Comparison of ENCODE assay signal across 28 mouse cellular contexts in genomic region chr7:132703515-132704309, GRCm38 (mm10).
DNase-seq lines count a peak whose midpoint lies in the region; ATAC-seq and TF ChIP-seq lines count a peak whose summit lies in the region.
"Had no signal": no experiment of that assay in that cellular context is flagged by ENCODE, and none has a peak within 500 bp of the region (broad histone marks: within the 10 kb centered on the region; RNA-seq: fewer than 3 reads in every experiment).

No protein-coding gene starts in this region.

- no peaks in the 10 kb centered on the region for H3K36me3 ChIP-seq in kidney, adult 2 months (ENCODE audit: control insufficient read depth, insufficient read depth, low read length)
- no peaks in the 10 kb centered on the region for H3K36me3 ChIP-seq in stomach, postnatal 0 days (ENCODE audit: control insufficient read depth, insufficient read depth, low read length)
- no peaks in the 10 kb centered on the region for H3K36me3 ChIP-seq in hindbrain, embryonic 16.5 days (ENCODE audit: control insufficient read depth, insufficient read depth, low read length)
- H3K36me3 ChIP-seq: forebrain, embryonic 15.5 days; neural tube, embryonic 12.5 days had no signal

- peak overlapping the region; percentile 63 for H3K27ac ChIP-seq in gastrocnemius, adult 2 months
- H3K27ac ChIP-seq in kidney, adult 2 months (ENCODE audit: insufficient read depth, low read depth, low read length) = no peak overlapping the region
- H3K27ac ChIP-seq in brown adipose tissue, adult 24 weeks (replicated peaks; ENCODE audit: low read depth, low read length) = peak overlapping the region; percentile 80
- H3K27ac ChIP-seq in stomach, postnatal 0 days (replicated peaks) = 0 out of 2 replicates have a peak overlapping the region, but pooled peaks have one; percentile 35
- no peak overlapping the region for H3K27ac ChIP-seq in hindbrain, embryonic 16.5 days (ENCODE audit: low read depth, low read length)
- H3K27ac ChIP-seq: forebrain, embryonic 15.5 days; hindbrain, embryonic 14.5 days; limb, embryonic 15.5 days; liver, embryonic 14.5 days; neural tube, embryonic 12.5 days had no signal

- TF ChIP-seq EP300 in stomach, postnatal 0 days (optimal IDR thresholded peaks at IDR 0.05) = no peak

- no peak overlapping the region for H3K9ac ChIP-seq in stomach, postnatal 0 days (ENCODE audit: low read length)
- no peak overlapping the region for H3K9ac ChIP-seq in hindbrain, embryonic 16.5 days (ENCODE audit: low read depth, low read length)
- H3K9ac ChIP-seq: forebrain, embryonic 15.5 days; hindbrain, embryonic 14.5 days; limb, embryonic 15.5 days; liver, embryonic 14.5 days; lung, embryonic 14.5 days; neural tube, embryonic 12.5 days had no signal

- no peaks in the 10 kb centered on the region for H3K9me3 ChIP-seq in stomach, postnatal 0 days (ENCODE audit: control insufficient read depth, low read length)
- H3K9me3 ChIP-seq in hindbrain, embryonic 16.5 days (ENCODE audit: control insufficient read depth, low read length) = no peaks in the 10 kb centered on the region
- H3K9me3 ChIP-seq: forebrain, embryonic 15.5 days; limb, embryonic 15.5 days; neural tube, embryonic 12.5 days had no signal

- TF ChIP-seq CTCF in gastrocnemius, adult 2 months (IDR thresholded peaks at IDR 0.05) = no peak
- TF ChIP-seq CTCF in kidney, adult 2 months (conservative IDR thresholded peaks at IDR 0.05; ENCODE audit: insufficient read depth, insufficient read length, low read depth, low read length) = no peak
- TF ChIP-seq CTCF in stomach, postnatal 0 days (IDR thresholded peaks at IDR 0.05; ENCODE audit: low read depth) = no peak

- no peak for TF ChIP-seq POLR2A in kidney, adult 2 months (IDR thresholded peaks at IDR 0.05; ENCODE audit: low read depth, low read length)

- WGBS in kidney, adult 2 months = 76% methylated on average over 9 of the region's 9 CpGs
- 72% methylated on average over 9 of the region's 9 CpGs for WGBS in stomach, postnatal 0 days
- WGBS in hindbrain, embryonic 16.5 days = 90% methylated on average over 9 of the region's 9 CpGs

- peaks cover 8% of the 10 kb centered on the region for H3K4me1 ChIP-seq in kidney, adult 2 months (ENCODE audit: control insufficient read depth, insufficient read depth, low read length)
- peaks cover 46% of the 10 kb centered on the region for H3K4me1 ChIP-seq in brown adipose tissue, adult 24 weeks (ENCODE audit: control insufficient read depth, insufficient read depth, insufficient read length, low read length)
- 0 out of 2 replicates have a peak, but pooled peaks cover 2% of the 10 kb centered on the region for H3K4me1 ChIP-seq in stomach, postnatal 0 days (replicated peaks; ENCODE audit: control insufficient read depth, insufficient read depth)
- H3K4me1 ChIP-seq in hindbrain, embryonic 16.5 days (ENCODE audit: control insufficient read depth, insufficient read depth, low read depth, low read length) = no peaks in the 10 kb centered on the region
- H3K4me1 ChIP-seq: forebrain, embryonic 15.5 days; neural tube, embryonic 12.5 days had no signal

- no peak for DNase-seq in gastrocnemius, adult 2 months
- DNase-seq in gastrocnemius, postnatal 4 days (ENCODE audit: low spot score in 2 of 2) = no peak
- DNase-seq in kidney, adult 2 months = peak; percentile 41
- DNase-seq in kidney, adult 9 months = no peak
- DNase-seq in stomach, postnatal 0 days (ENCODE audit: low spot score) = peak; percentile 45
- DNase-seq: adrenal gland, postnatal 10 days; cerebellum, adult 8-10 months; gastrocnemius, postnatal 36 days; kidney, adult 8-10 months; kidney, postnatal 10 days; layer of hippocampus, adult 9-11 months; lung, embryonic 14.5 days; lung, postnatal 14 days; right cerebral cortex, adult 18-20 months; spleen, adult 18-20 months; thymus, adult 18-20 months; thymus, postnatal 25 days had no signal

- no peak overlapping the region for H3K4me3 ChIP-seq in gastrocnemius, adult 2 months
- no peak overlapping the region for H3K4me3 ChIP-seq in kidney, adult 2 months (ENCODE audit: insufficient read depth, low read depth, low read length)
- no peak overlapping the region for H3K4me3 ChIP-seq in brown adipose tissue, adult 24 weeks (ENCODE audit: insufficient read depth, low read depth, low read length)
- H3K4me3 ChIP-seq in stomach, postnatal 0 days (ENCODE audit: low read depth, low read length) = no peak overlapping the region
- H3K4me3 ChIP-seq in hindbrain, embryonic 16.5 days (ENCODE audit: low read length) = no peak overlapping the region
- H3K4me3 ChIP-seq: forebrain, embryonic 15.5 days; limb, embryonic 15.5 days; myocyte; neural tube, embryonic 12.5 days had no signal

- H3K4me2 ChIP-seq in stomach, postnatal 0 days (replicated peaks; ENCODE audit: low read depth) = no peak overlapping the region
- no peak overlapping the region for H3K4me2 ChIP-seq in hindbrain, embryonic 16.5 days (ENCODE audit: low read length)
- H3K4me2 ChIP-seq: forebrain, embryonic 15.5 days; hindbrain, embryonic 14.5 days; limb, embryonic 15.5 days; lung, embryonic 14.5 days; midbrain, embryonic 11.5 days; neural tube, embryonic 12.5 days had no signal

- intact Hi-C loops in gastrocnemius, adult 2 months (cut with DNase I) = no loop called here

- H3K27me3 ChIP-seq in kidney, adult 2 months (replicated peaks; ENCODE audit: control insufficient read depth, insufficient read depth, low read length) = no peaks in the 10 kb centered on the region
- no peaks in the 10 kb centered on the region for H3K27me3 ChIP-seq in stomach, postnatal 0 days (ENCODE audit: control insufficient read depth, insufficient read depth, low read length)
- H3K27me3 ChIP-seq in hindbrain, embryonic 16.5 days (replicated peaks; ENCODE audit: control insufficient read depth, insufficient read depth, low read length) = no peaks in the 10 kb centered on the region
- H3K27me3 ChIP-seq: forebrain, embryonic 15.5 days; limb, embryonic 15.5 days; neural tube, embryonic 12.5 days; Patski had no signal

- peak; percentile 69 for ATAC-seq in stomach, postnatal 0 days (ENCODE audit: low FRiP score, low TSS enrichment)
- ATAC-seq in hindbrain, embryonic 16.5 days = no peak
- ATAC-seq: forebrain, embryonic 15.5 days; inflammation-experienced regulatory T-cells, adult 6 months; Patski had no signal

Comparison
In these comparisons a context has a peak if more than half of its experiments do, and no peak if none do; other contexts are left out.
1. DNase-seq: peak in kidney, adult 2 months (single experiment) and stomach, postnatal 0 days (single experiment); none in gastrocnemius, adult 2 months (single experiment), gastrocnemius, postnatal 4 days (0 of 2) and kidney, adult 9 months (single experiment).
2. H3K27ac ChIP-seq: peak in gastrocnemius, adult 2 months (single experiment), brown adipose tissue, adult 24 weeks (single experiment) and stomach, postnatal 0 days (single experiment); none in kidney, adult 2 months (single experiment) and hindbrain, embryonic 16.5 days (single experiment).